Mouse (Mus musculus): Measurements from ENCODE around the gene Gm128. TPM values are rescaled to one million over a fixed set of nuclear protein-coding genes. Genes with fewer than 3 reads are reported as not detected.

Gene Gm128
- total and polyA plus RNA-seq, 2 experiments from 2014 or later: not detected

- no peak overlapping the region for H3K4me2 ChIP-seq (ENCODE audit: low read depth, low read length)
- H3K4me1 ChIP-seq (ENCODE audit: control insufficient read depth, insufficient read depth): peaks cover 9% of the 10 kb centered on the region
- TF ChIP-seq EP300 (IDR thresholded peaks at IDR 0.05; ENCODE audit: low read depth): no peak
- TF ChIP-seq CTCF (IDR thresholded peaks at IDR 0.05; ENCODE audit: low read depth): no peak
- peaks cover 20% of the 10 kb centered on the region for H3K36me3 ChIP-seq (replicated peaks; ENCODE audit: control insufficient read depth, insufficient read depth, low read length)
- H3K27ac ChIP-seq (ENCODE audit: low read depth): no peak overlapping the region
- ATAC-seq (ENCODE audit: insufficient read depth, low read depth) (no peak), DNase-seq (ENCODE audit: low spot score) (no peak)
- 67% methylated on average over 5 of the region's 5 CpGs for WGBS
- no peaks in the 10 kb centered on the region for H3K9me3 ChIP-seq (replicated peaks; ENCODE audit: control insufficient read depth, low read length)
- H3K27me3 ChIP-seq (ENCODE audit: control insufficient read depth, insufficient read depth, low read length): no peaks in the 10 kb centered on the region
- no peak overlapping the region for H3K9ac ChIP-seq (replicated peaks; ENCODE audit: low read depth, low read length)
- H3K4me3 ChIP-seq (ENCODE audit: low read depth, low read length): no peak overlapping the region
These were observed 44.6 kb upstream of the Gm128 start for GRCm38 (mm10) chr3:95286011-95286410.

- H3K36me3 ChIP-seq (replicated peaks; ENCODE audit: control insufficient read depth, insufficient read depth, low read length): peaks cover 14% of the 10 kb centered on the region
- H3K4me2 ChIP-seq (ENCODE audit: low read depth, low read length): no peak overlapping the region
- WGBS: 95% methylated on average over 5 of the region's 5 CpGs
- no peak overlapping the region for H3K9ac ChIP-seq (replicated peaks; ENCODE audit: low read depth, low read length)
- H3K4me3 ChIP-seq (ENCODE audit: low read depth, low read length): no peak overlapping the region
- no peaks in the 10 kb centered on the region for H3K9me3 ChIP-seq (replicated peaks; ENCODE audit: control insufficient read depth, low read length)
- no peaks in the 10 kb centered on the region for H3K27me3 ChIP-seq (ENCODE audit: control insufficient read depth, insufficient read depth, low read length)
- H3K27ac ChIP-seq (ENCODE audit: low read depth): no peak overlapping the region
- ATAC-seq (ENCODE audit: insufficient read depth, low read depth) (no peak), DNase-seq (ENCODE audit: low spot score) (no peak)
- TF ChIP-seq EP300 (IDR thresholded peaks at IDR 0.05; ENCODE audit: low read depth): no peak
- no peak for TF ChIP-seq CTCF (IDR thresholded peaks at IDR 0.05; ENCODE audit: low read depth)
- peaks cover 9% of the 10 kb centered on the region for H3K4me1 ChIP-seq (ENCODE audit: control insufficient read depth, insufficient read depth)
These were observed 44.0 kb upstream of the Gm128 start for GRCm38 (mm10) chr3:95285390-95285789.

- DNase-seq (ENCODE audit: low spot score): no peak
- 89% methylated on average over 12 of the region's 12 CpGs for WGBS
- TF ChIP-seq CTCF (IDR thresholded peaks at IDR 0.05; ENCODE audit: low read depth): no peak
- no peak for TF ChIP-seq EP300 (IDR thresholded peaks at IDR 0.05; ENCODE audit: low read depth)
- Histone ChIP-seq H3K4me1 (ENCODE audit: control insufficient read depth, insufficient read depth) (peaks cover 9% of the 10 kb centered on the region), H3K9ac (replicated peaks; ENCODE audit: low read depth, low read length) (peak overlapping the region; percentile 83; the same call in 1 of the 2 replicates), H3K4me2 (ENCODE audit: low read depth, low read length) (peak overlapping the region; percentile 85), H3K36me3 (replicated peaks; ENCODE audit: control insufficient read depth, insufficient read depth, low read length) (peaks cover 14% of the 10 kb centered on the region), H3K9me3 (replicated peaks; ENCODE audit: control insufficient read depth, low read length) (no peaks in the 10 kb centered on the region), H3K27ac (ENCODE audit: low read depth) (no peak overlapping the region), H3K27me3 (ENCODE audit: control insufficient read depth, insufficient read depth, low read length) (no peaks in the 10 kb centered on the region), H3K4me3 (ENCODE audit: low read depth, low read length) (peak overlapping the region; percentile 65; the same call in 1 of the 2 replicates)
- no peak for ATAC-seq (ENCODE audit: insufficient read depth, low read depth)
These were observed 43.3 kb upstream of the Gm128 start for GRCm38 (mm10) chr3:95284501-95285281.

GRCm38 (mm10) chr3:95284062-95284461 is 42.7 kb upstream of the Gm128 start:
- DNase-seq (ENCODE audit: low spot score) (no peak), ATAC-seq (ENCODE audit: insufficient read depth, low read depth) (no peak)
- Histone ChIP-seq H3K36me3 (replicated peaks; ENCODE audit: control insufficient read depth, insufficient read depth, low read length) (peaks cover 14% of the 10 kb centered on the region), H3K9ac (replicated peaks; ENCODE audit: low read depth, low read length) (peak overlapping the region; percentile 83), H3K27ac (ENCODE audit: low read depth) (peak overlapping the region; percentile 96), H3K4me2 (ENCODE audit: low read depth, low read length) (peak overlapping the region; percentile 85), H3K4me1 (ENCODE audit: control insufficient read depth, insufficient read depth) (peaks cover 9% of the 10 kb centered on the region), H3K4me3 (ENCODE audit: low read depth, low read length) (peak overlapping the region; percentile 65), H3K9me3 (replicated peaks; ENCODE audit: control insufficient read depth, low read length) (no peaks in the 10 kb centered on the region), H3K27me3 (ENCODE audit: control insufficient read depth, insufficient read depth, low read length) (no peaks in the 10 kb centered on the region)
- TF ChIP-seq EP300 (IDR thresholded peaks at IDR 0.05; ENCODE audit: low read depth) (no peak), CTCF (IDR thresholded peaks at IDR 0.05; ENCODE audit: low read depth) (no peak)
- WGBS: 36% methylated on average over 1 of the region's 1 CpGs

- ATAC-seq (ENCODE audit: insufficient read depth, low read depth) (no peak), DNase-seq (ENCODE audit: low spot score) (no peak)
- peak overlapping the region; percentile 65 for H3K4me3 ChIP-seq (ENCODE audit: low read depth, low read length)
- no peaks in the 10 kb centered on the region for H3K9me3 ChIP-seq (replicated peaks; ENCODE audit: control insufficient read depth, low read length)
- WGBS: 2% methylated on average over 7 of the region's 7 CpGs
- no peaks in the 10 kb centered on the region for H3K27me3 ChIP-seq (ENCODE audit: control insufficient read depth, insufficient read depth, low read length)
- H3K4me2 ChIP-seq (ENCODE audit: low read depth, low read length): peak overlapping the region; percentile 85
- H3K27ac ChIP-seq (ENCODE audit: low read depth): peak overlapping the region; percentile 96
- peaks cover 13% of the 10 kb centered on the region for H3K36me3 ChIP-seq (replicated peaks; ENCODE audit: control insufficient read depth, insufficient read depth, low read length)
- TF ChIP-seq EP300 (IDR thresholded peaks at IDR 0.05; ENCODE audit: low read depth) (no peak), CTCF (IDR thresholded peaks at IDR 0.05; ENCODE audit: low read depth) (no peak)
- H3K4me1 ChIP-seq (ENCODE audit: control insufficient read depth, insufficient read depth): peaks cover 9% of the 10 kb centered on the region
- peak overlapping the region; percentile 83 for H3K9ac ChIP-seq (replicated peaks; ENCODE audit: low read depth, low read length)
These were observed 42.2 kb upstream of the Gm128 start for GRCm38 (mm10) chr3:95283589-95283941.
